Mouse (Mus musculus): ENCODE measurements around the gene Rpl3.
A peak's percentile ranks its signal among the peaks of the same experiment; 100 is the strongest.

DNA sequence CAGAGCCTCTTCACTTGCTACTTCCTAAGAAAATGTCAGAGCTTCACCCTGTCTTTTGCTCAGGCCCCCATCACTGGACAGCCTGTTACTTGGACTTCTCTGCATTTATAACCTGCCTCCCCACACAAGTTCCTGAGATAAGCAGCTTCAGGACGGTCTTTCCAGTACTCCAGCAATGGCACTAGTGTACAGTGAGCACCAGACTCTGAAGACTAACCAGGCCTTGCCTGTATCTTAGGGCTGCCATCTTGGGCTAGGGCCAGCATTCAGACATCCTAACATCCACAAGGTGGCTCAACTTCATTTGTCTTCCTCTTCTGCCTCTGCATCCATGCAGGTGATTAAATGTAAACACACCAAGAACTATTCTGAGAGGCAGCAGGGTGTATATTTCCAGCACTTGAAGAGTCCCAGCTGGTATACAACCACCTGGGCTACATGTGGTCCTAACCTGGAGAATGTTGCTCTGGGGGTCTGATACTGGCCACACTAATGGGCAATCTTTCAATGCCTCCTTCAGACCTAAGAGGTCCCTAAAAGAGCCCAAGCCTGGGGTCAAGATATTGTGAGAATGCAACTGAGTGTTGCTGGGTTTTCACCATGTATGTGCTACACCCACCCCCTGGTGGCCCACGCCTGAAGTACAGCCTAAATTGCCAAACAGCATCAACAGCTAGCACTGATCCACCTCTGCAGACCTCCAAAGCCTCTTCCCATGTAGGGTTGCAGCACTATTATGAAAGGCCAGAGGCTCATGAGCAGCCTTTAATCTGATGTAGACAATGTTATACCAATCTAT is 15.1 kb downstream of the Rpl3 start:
- TF ChIP-seq EP300 (IDR thresholded peaks at IDR 0.05; ENCODE audit: insufficient read depth, low read depth, low read length) = no peak
- peak; percentile 65 for TF ChIP-seq CTCF (IDR thresholded peaks at IDR 0.05; ENCODE audit: low read depth, low read length)
- no peak for TF ChIP-seq POLR2A (IDR thresholded peaks at IDR 0.05; ENCODE audit: insufficient read depth, low read length)

Data from ES-Bruce4 (cell line).